Mouse (Mus musculus) left cerebral cortex, adult 18-20 months (tissue): ENCODE measurements around the gene R3hdm4. TPM values are rescaled to one million over a fixed set of nuclear protein-coding genes. Genes with fewer than 3 reads are reported as not detected.
A peak's percentile ranks its signal among the peaks of the same experiment; 100 is the strongest.

Experiments used
- DNase-seq, 2 experiments: peaks; one replicate each; pipeline ENCODE4 v3.0.0; 2021 to 2022; ENCODE audit warnings: low spot score in 2 of 2, mixed read lengths in 1 of 2
- total RNA-seq, 2 experiments: library from RNA; stranded (reverse); gene quantifications; 2 replicates each; pipeline ENCODE4 v1.2.3; 2021

The R3hdm4 gene
- total RNA-seq, 2 experiments from 2014 or later = 307 to 318 TPM

GRCm38 (mm10) chr10:79943471-79943901, 22.5 kb upstream of the R3hdm4 start:
- no peak for DNase-seq

- DNase-seq = no peak
Measured at GRCm38 (mm10) chr10:79942988-79943387, 22.0 kb upstream of the R3hdm4 start.

- DNase-seq = no peak
Measured at GRCm38 (mm10) chr10:79940749-79941148, 19.7 kb upstream of the R3hdm4 start.

- DNase-seq = no peak
Measured at GRCm38 (mm10) chr10:79937775-79938526, 16.9 kb upstream of the R3hdm4 start.

- no peak for DNase-seq
Measured at GRCm38 (mm10) chr10:79936911-79937441, 16.0 kb upstream of the R3hdm4 start.

GRCm38 (mm10) chr10:79936284-79936910, 15.4 kb upstream of the R3hdm4 start:
- no peak for DNase-seq

- no peak for DNase-seq
Measured at GRCm38 (mm10) chr10:79934794-79935569, 14.0 kb upstream of the R3hdm4 start.

- peak in 1 of 2 experiments; percentile 58 for DNase-seq
Measured at GRCm38 (mm10) chr10:79934272-79934721, 13.3 kb upstream of the R3hdm4 start.

- no peak for DNase-seq
Measured at GRCm38 (mm10) chr10:79933861-79934260, 12.9 kb upstream of the R3hdm4 start.

- no peak for DNase-seq
Measured at GRCm38 (mm10) chr10:79933145-79933679, 12.2 kb upstream of the R3hdm4 start.

GRCm38 (mm10) chr10:79932736-79933135, 11.7 kb upstream of the R3hdm4 start:
- no peak for DNase-seq

GRCm38 (mm10) chr10:79931797-79932196, 10.8 kb upstream of the R3hdm4 start:
- no peak for DNase-seq

GRCm38 (mm10) chr10:79930826-79931186, 9.8 kb upstream of the R3hdm4 start:
- no peak for DNase-seq

GRCm38 (mm10) chr10:79929967-79930825, 9.2 kb upstream of the R3hdm4 start:
- no peak for DNase-seq

GRCm38 (mm10) chr10:79928907-79929701, 8.1 kb upstream of the R3hdm4 start:
- no peak for DNase-seq

- no peak for DNase-seq
Measured at GRCm38 (mm10) chr10:79928030-79928694, 7.2 kb upstream of the R3hdm4 start.

GRCm38 (mm10) chr10:79927324-79928029, 6.5 kb upstream of the R3hdm4 start:
- DNase-seq = peak in 1 of 2 experiments; percentile 45
